Comparison of ENCODE assay signal across 15 mouse cellular contexts in genomic region chr2:167375135-167375534, GRCm38 (mm10). TPM values are rescaled to one million over a fixed set of nuclear protein-coding genes. Genes with fewer than 3 reads are reported as not detected.
DNase-seq lines count a peak whose midpoint lies in the region; ATAC-seq and TF ChIP-seq lines count a peak whose summit lies in the region.
"Had no signal": no experiment of that assay in that cellular context is flagged by ENCODE, and none has a peak within 500 bp of the region (broad histone marks: within the 10 kb centered on the region; RNA-seq: fewer than 3 reads in every experiment).

No protein-coding gene starts in this region.

- peak; percentile 22 for DNase-seq in CD4-positive, CD25-positive, alpha-beta regulatory T cell, adult 2 months (ENCODE audit: low read depth, low spot score)
- peak; percentile 31 for DNase-seq in lung, postnatal 0 days (ENCODE audit: low spot score)
- DNase-seq in lung, postnatal 10 days = no peak
- no peak for DNase-seq in liver, postnatal 0 days
- peak; percentile 20 to 44 for DNase-seq in spleen, postnatal 10 days (ENCODE audit: low spot score in 2 of 2)
- DNase-seq in forebrain, postnatal 0 days = no peak
- DNase-seq in cerebellum, postnatal 25 days = no peak
- DNase-seq: adrenal gland, postnatal 25 days; cerebellum, adult 2 months; lung, adult 2 months had no signal

- no peak overlapping the region for H3K27ac ChIP-seq in lung, postnatal 0 days (ENCODE audit: low read length)
- H3K27ac ChIP-seq in liver, postnatal 0 days (ENCODE audit: low read depth) = no peak overlapping the region
- H3K27ac ChIP-seq in forebrain, postnatal 0 days (ENCODE audit: low read depth, low read length) = no peak overlapping the region
- H3K27ac ChIP-seq: embryonic facial prominence, embryonic 12.5 days; forebrain, embryonic 10.5 days; hindbrain, embryonic 15.5 days had no signal

- no peak overlapping the region for H3K9ac ChIP-seq in lung, postnatal 0 days (replicated peaks; ENCODE audit: low read depth)
- H3K9ac ChIP-seq in liver, postnatal 0 days (replicated peaks) = no peak overlapping the region
- H3K9ac ChIP-seq in forebrain, postnatal 0 days = no peak overlapping the region
- H3K9ac ChIP-seq: embryonic facial prominence, embryonic 12.5 days; hindbrain, embryonic 15.5 days had no signal

- H3K9me3 ChIP-seq in lung, postnatal 0 days (ENCODE audit: low read length) = no peaks in the 10 kb centered on the region
- H3K9me3 ChIP-seq in liver, postnatal 0 days (ENCODE audit: low read length) = no peaks in the 10 kb centered on the region
- H3K9me3 ChIP-seq in forebrain, postnatal 0 days (ENCODE audit: low read length) = no peaks in the 10 kb centered on the region
- H3K9me3 ChIP-seq: embryonic facial prominence, embryonic 12.5 days; forebrain, embryonic 10.5 days; heart, embryonic 10.5 days; hindbrain, embryonic 15.5 days had no signal

- no peak overlapping the region for H3K4me3 ChIP-seq in lung, postnatal 0 days (ENCODE audit: low read depth, low read length)
- H3K4me3 ChIP-seq in liver, postnatal 0 days (ENCODE audit: low read depth, low read length) = no peak overlapping the region
- no peak overlapping the region for H3K4me3 ChIP-seq in forebrain, postnatal 0 days (ENCODE audit: low read depth, low read length)
- H3K4me3 ChIP-seq: embryonic facial prominence, embryonic 12.5 days; forebrain, embryonic 10.5 days; heart, embryonic 10.5 days; hindbrain, embryonic 15.5 days had no signal

- WGBS in lung, postnatal 0 days = 64% methylated on average over 9 of the region's 9 CpGs
- 27% methylated on average over 9 of the region's 9 CpGs for WGBS in liver, postnatal 0 days (ENCODE audit: insufficient replicate concordance)
- 83% methylated on average over 9 of the region's 9 CpGs for WGBS in forebrain, postnatal 0 days

- TF ChIP-seq CTCF in lung, postnatal 0 days (IDR thresholded peaks at IDR 0.05) = no peak
- TF ChIP-seq CTCF in liver, postnatal 0 days (IDR thresholded peaks at IDR 0.05; ENCODE audit: low read depth) = no peak
- no peak for TF ChIP-seq CTCF in forebrain, postnatal 0 days (IDR thresholded peaks at IDR 0.05; ENCODE audit: low read depth)

- no peak for TF ChIP-seq EP300 in lung, postnatal 0 days (IDR thresholded peaks at IDR 0.05)
- TF ChIP-seq EP300 in liver, postnatal 0 days (IDR thresholded peaks at IDR 0.05; ENCODE audit: low read depth) = no peak

- no peaks in the 10 kb centered on the region for H3K4me1 ChIP-seq in lung, postnatal 0 days (ENCODE audit: insufficient read depth, low read depth, low read length)
- H3K4me1 ChIP-seq in liver, postnatal 0 days (ENCODE audit: insufficient read depth) = peaks cover 19% of the 10 kb centered on the region
- no peaks in the 10 kb centered on the region for H3K4me1 ChIP-seq in forebrain, postnatal 0 days (ENCODE audit: insufficient read depth)
- H3K4me1 ChIP-seq: embryonic facial prominence, embryonic 12.5 days; hindbrain, embryonic 15.5 days had no signal

- no peak for ATAC-seq in CD4-positive, CD25-positive, alpha-beta regulatory T cell, adult 4 months
- no peak for ATAC-seq in lung, postnatal 0 days
- ATAC-seq in liver, postnatal 0 days = peak; percentile 46
- ATAC-seq in forebrain, postnatal 0 days = no peak

- no peaks in the 10 kb centered on the region for H3K27me3 ChIP-seq in lung, postnatal 0 days (replicated peaks; ENCODE audit: insufficient read depth, low read length)
- no peaks in the 10 kb centered on the region for H3K27me3 ChIP-seq in liver, postnatal 0 days (ENCODE audit: insufficient read depth, low read length)
- no peaks in the 10 kb centered on the region for H3K27me3 ChIP-seq in forebrain, postnatal 0 days (ENCODE audit: insufficient read depth, low read length)
- H3K27me3 ChIP-seq: embryonic facial prominence, embryonic 12.5 days; hindbrain, embryonic 15.5 days had no signal

- H3K36me3 ChIP-seq in lung, postnatal 0 days (ENCODE audit: insufficient read depth, low read length) = no peaks in the 10 kb centered on the region
- H3K36me3 ChIP-seq in liver, postnatal 0 days (replicated peaks; ENCODE audit: insufficient read depth, low read length) = no peaks in the 10 kb centered on the region
- no peaks in the 10 kb centered on the region for H3K36me3 ChIP-seq in forebrain, postnatal 0 days (ENCODE audit: insufficient read depth)
- H3K36me3 ChIP-seq: embryonic facial prominence, embryonic 12.5 days; forebrain, embryonic 10.5 days; heart, embryonic 10.5 days; hindbrain, embryonic 15.5 days had no signal

- no peak overlapping the region for H3K4me2 ChIP-seq in lung, postnatal 0 days (replicated peaks; ENCODE audit: low read depth, low read length)
- no peak overlapping the region for H3K4me2 ChIP-seq in liver, postnatal 0 days (ENCODE audit: low read depth, low read length)
- no peak overlapping the region for H3K4me2 ChIP-seq in forebrain, postnatal 0 days (ENCODE audit: low read depth)
- H3K4me2 ChIP-seq: embryonic facial prominence, embryonic 12.5 days; hindbrain, embryonic 15.5 days had no signal

RNA-seq across cellular contexts. Expression of gene B4galt5, which starts 26.2 kb away (rescaled TPM):
- 1 to 10 TPM; 6.3 to 9.4 TPM for polyA plus RNA-seq in CD4-positive, CD25-positive, alpha-beta regulatory T cell, adult 4 months (2017; shearing (Covaris generic))
- polyA plus RNA-seq in lung, postnatal 0 days (2015; fragmentation: Nextera tagmentation; extraction: Ambion mirVana) = 10.3 and 12.2 TPM in 2 replicates
- 3.2 and 4.2 TPM in 2 replicates for polyA plus RNA-seq in liver, postnatal 0 days (2015; fragmentation: Nextera tagmentation; extraction: Ambion mirVana)
- total RNA-seq in forebrain, postnatal 0 days (2014; rRNA removed) = 57.4 and 60.7 TPM in 2 replicates
- 21.1 and 27.4 TPM in 2 replicates for polyA plus RNA-seq in forebrain, postnatal 0 days (2015; fragmentation: Nextera tagmentation; extraction: Ambion mirVana)

RNA-seq across cellular contexts. Expression of gene Slc9a8, which starts 46.4 kb away (rescaled TPM):
- 10 to 100 TPM; 42.4 to 75.1 TPM for polyA plus RNA-seq in CD4-positive, CD25-positive, alpha-beta regulatory T cell, adult 4 months (2017; shearing (Covaris generic))
- 9.2 and 9.8 TPM in 2 replicates for polyA plus RNA-seq in lung, postnatal 0 days (2015; fragmentation: Nextera tagmentation; extraction: Ambion mirVana)
- 7.5 and 9.3 TPM in 2 replicates for polyA plus RNA-seq in liver, postnatal 0 days (2015; fragmentation: Nextera tagmentation; extraction: Ambion mirVana)
- 23.5 and 38.4 TPM in 2 replicates for total RNA-seq in forebrain, postnatal 0 days (2014; rRNA removed)
- 10.9 and 18.0 TPM in 2 replicates for polyA plus RNA-seq in forebrain, postnatal 0 days (2015; fragmentation: Nextera tagmentation; extraction: Ambion mirVana)

Comparison
In these comparisons a context has a peak if more than half of its experiments do, and no peak if none do; other contexts are left out.
1. DNase-seq: peak in CD4-positive, CD25-positive, alpha-beta regulatory T cell, adult 2 months (single experiment), lung, postnatal 0 days (single experiment) and spleen, postnatal 10 days (2 of 2); none in lung, postnatal 10 days (single experiment), liver, postnatal 0 days (single experiment), forebrain, postnatal 0 days (single experiment) and cerebellum, postnatal 25 days (0 of 2).